Mouse (Mus musculus) heart, embryonic 11.5 days (tissue): ENCODE measurements at regions not wholly inside any gene's neighbourhood (a gene's known extent, or its start where the extent isn't known, plus 50 kb on each side); places are given as distances from the start of the nearest gene placed in this dataset.

ENCODE experiments used
- ATAC-seq: fragments of 200-750 bp; cut with Nextera tagmentation; replicated peaks from 2 replicates; pipeline ENCODE4 v1.8.0; 2017; ENCODE audit warnings: moderate library complexity; ENCODE audit not compliant: insufficient number of reproducible peaks, low FRiP score, low TSS enrichment
- H3K27ac ChIP-seq: fragments of 300-500 bp; sonication (generic); 2 replicates; pipeline ENCODE4 v1.5.1; 2014; ENCODE audit warnings: mild to moderate bottlenecking, low read depth, low read length
- H3K27me3 ChIP-seq: fragments of 300-500 bp; sonication (generic); 2 replicates; pipeline ENCODE4 v1.6.1; 2014; ENCODE audit warnings: mild to moderate bottlenecking, low read length, mixed read lengths; ENCODE audit not compliant: control insufficient read depth, insufficient read depth
- H3K36me3 ChIP-seq: fragments of 300-500 bp; sonication (generic); 2 replicates; pipeline ENCODE4 v1.6.1; 2014; ENCODE audit warnings: mild to moderate bottlenecking, low read length, moderate library complexity, mixed read lengths; ENCODE audit not compliant: control insufficient read depth, insufficient read depth
- H3K4me1 ChIP-seq: fragments of 300-500 bp; sonication (generic); 2 replicates; pipeline ENCODE4 v1.6.1; 2014; ENCODE audit warnings: low read length; ENCODE audit not compliant: control insufficient read depth, insufficient read depth
- H3K4me2 ChIP-seq: fragments of 300-500 bp; sonication (generic); 2 replicates; pipeline ENCODE4 v1.6.1; 2014; ENCODE audit warnings: mild to moderate bottlenecking, moderate library complexity
- H3K4me3 ChIP-seq: fragments of 300-500 bp; sonication (generic); 2 replicates; pipeline ENCODE4 v1.5.1; 2014; ENCODE audit warnings: low read depth, low read length
- H3K9ac ChIP-seq: fragments of 300-500 bp; sonication (generic); 2 replicates; pipeline ENCODE4 v1.6.1; 2014; ENCODE audit warnings: mild to moderate bottlenecking, low read depth, low read length, moderate library complexity
- H3K9me3 ChIP-seq: fragments of 300-500 bp; sonication (generic); replicated peaks from 2 replicates; pipeline ENCODE4 v1.6.1; 2016; ENCODE audit warnings: low read length; ENCODE audit not compliant: control insufficient read depth
- WGBS: fragments of 180-500 bp; shearing (Covaris S2); extraction: QIAGEN DNeasy Blood & Tissue Kit; methylation state at CpG from one replicate; pipeline ENCODE4 v1.1.7; 2014; ENCODE audit not compliant: insufficient replicate concordance; 5-methylcytosine and 5-hydroxymethylcytosine counted together

DNA sequence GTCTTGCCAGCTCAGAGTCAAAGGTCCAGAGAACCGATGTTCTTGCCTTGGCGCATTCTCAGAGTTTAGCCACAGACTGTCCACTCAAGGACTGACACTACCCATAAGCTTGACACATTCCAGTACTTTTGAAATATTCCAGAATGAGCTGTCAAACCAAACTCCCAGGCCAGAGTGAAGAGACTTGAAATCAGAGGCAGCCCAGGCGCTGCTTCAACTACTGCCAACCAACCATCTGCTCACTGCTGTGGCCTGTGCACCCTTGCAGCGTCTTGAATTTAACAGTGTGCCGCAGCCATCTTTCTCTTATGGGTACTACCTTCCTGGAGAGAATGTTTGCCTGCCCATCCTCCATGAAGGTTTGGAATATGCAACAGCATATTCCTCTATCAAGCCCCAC, 642.7 kb upstream of the Intu start:
- Histone ChIP-seq H3K4me3 (no peak overlapping the region), H3K36me3 (no peaks in the 10 kb centered on the region), H3K4me2 (no peak overlapping the region), H3K9ac (no peak overlapping the region), H3K27ac (no peak overlapping the region), H3K27me3 (no peaks in the 10 kb centered on the region), H3K4me1 (no peaks in the 10 kb centered on the region), H3K9me3 (no peaks in the 10 kb centered on the region)
- WGBS, result 61% methylated on average over 5 of the region's 5 CpGs
- ATAC-seq, result no peak

DNA sequence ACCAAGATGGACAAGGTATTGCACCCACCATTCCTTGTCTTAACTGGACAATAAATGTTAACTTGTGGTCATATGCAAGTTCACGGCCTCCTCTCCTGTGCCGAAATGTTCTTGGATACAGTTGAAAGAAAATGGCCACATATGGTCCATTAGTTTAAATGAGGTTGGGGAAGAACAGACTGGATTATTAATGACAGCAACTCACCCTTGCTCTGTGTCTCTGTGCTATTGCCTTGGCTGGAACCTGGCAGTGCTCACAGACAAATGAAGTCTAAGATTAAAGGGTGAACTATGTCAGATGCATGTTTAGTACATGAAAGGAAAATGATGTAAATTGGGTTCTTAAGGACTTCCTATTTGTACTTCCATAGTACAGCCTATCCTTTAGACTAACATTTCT, 641.9 kb upstream of the Intu start:
- Histone ChIP-seq H3K4me1 (no peaks in the 10 kb centered on the region), H3K9ac (no peak overlapping the region), H3K4me2 (no peak overlapping the region), H3K27ac (no peak overlapping the region), H3K36me3 (no peaks in the 10 kb centered on the region), H3K4me3 (no peak overlapping the region), H3K27me3 (no peaks in the 10 kb centered on the region), H3K9me3 (no peaks in the 10 kb centered on the region)
- ATAC-seq, result no peak
- WGBS, result 92% methylated on average over 2 of the region's 2 CpGs

DNA sequence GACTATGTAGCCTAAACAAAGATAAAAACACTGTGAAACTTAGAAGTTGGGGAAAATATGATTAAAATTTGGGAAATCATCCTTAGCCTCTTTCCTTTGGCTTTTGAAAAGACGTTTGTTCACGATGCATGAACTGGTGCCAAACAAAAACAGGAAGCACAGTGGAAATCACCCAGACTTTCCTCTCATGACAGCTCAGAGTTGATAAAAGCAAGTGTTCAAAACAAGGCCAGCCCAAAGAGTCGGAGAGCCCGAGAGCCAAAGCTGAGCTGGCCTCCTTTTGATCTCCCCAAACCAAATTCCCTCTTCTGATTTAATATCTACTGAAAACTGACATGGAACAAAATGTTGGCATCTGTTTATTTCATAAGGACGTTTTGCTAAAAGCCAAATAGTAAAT, 632.1 kb upstream of the Intu start:
- 31% methylated on average over 5 of the region's 5 CpGs for WGBS

DNA sequence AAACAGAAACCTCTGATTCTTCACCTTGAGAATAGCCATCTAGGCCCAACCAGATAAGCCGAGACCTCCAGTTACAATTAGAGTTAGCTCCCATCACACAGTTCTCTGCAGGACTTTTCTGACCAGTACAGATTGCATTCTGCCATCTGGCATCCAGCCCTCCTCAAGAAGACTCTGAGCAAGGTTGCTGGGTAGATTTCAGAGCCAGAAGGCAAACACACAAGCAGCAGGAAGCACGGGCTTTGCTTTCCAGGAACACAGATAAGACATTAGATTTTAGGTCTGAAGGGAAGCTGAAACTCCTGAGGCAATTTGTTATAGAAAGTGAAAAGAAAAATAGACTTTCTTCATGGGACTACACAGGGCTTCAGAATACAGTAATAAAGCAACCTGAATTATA, 630.9 kb upstream of the Intu start:
- H3K4me2 ChIP-seq, result no peak overlapping the region
- ATAC-seq, result no peak
- H3K27me3 ChIP-seq, result no peaks in the 10 kb centered on the region
- no peaks in the 10 kb centered on the region for H3K9me3 ChIP-seq
- H3K36me3 ChIP-seq, result no peaks in the 10 kb centered on the region
- H3K4me1 ChIP-seq, result no peaks in the 10 kb centered on the region
- WGBS, result 48% methylated on average over 2 of the region's 2 CpGs
- no peak overlapping the region for H3K4me3 ChIP-seq
- H3K27ac ChIP-seq, result no peak overlapping the region
- H3K9ac ChIP-seq, result no peak overlapping the region

More for the DNA sequence above, 632.1 kb upstream of the Intu start:
- ATAC-seq, result no peak
- no peaks in the 10 kb centered on the region for H3K36me3 ChIP-seq
- H3K9me3 ChIP-seq, result no peaks in the 10 kb centered on the region
- H3K4me3 ChIP-seq, result no peak overlapping the region
- H3K27ac ChIP-seq, result no peak overlapping the region
- H3K4me2 ChIP-seq, result no peak overlapping the region
- no peak overlapping the region for H3K9ac ChIP-seq
- no peaks in the 10 kb centered on the region for H3K4me1 ChIP-seq
- H3K27me3 ChIP-seq, result no peaks in the 10 kb centered on the region

DNA sequence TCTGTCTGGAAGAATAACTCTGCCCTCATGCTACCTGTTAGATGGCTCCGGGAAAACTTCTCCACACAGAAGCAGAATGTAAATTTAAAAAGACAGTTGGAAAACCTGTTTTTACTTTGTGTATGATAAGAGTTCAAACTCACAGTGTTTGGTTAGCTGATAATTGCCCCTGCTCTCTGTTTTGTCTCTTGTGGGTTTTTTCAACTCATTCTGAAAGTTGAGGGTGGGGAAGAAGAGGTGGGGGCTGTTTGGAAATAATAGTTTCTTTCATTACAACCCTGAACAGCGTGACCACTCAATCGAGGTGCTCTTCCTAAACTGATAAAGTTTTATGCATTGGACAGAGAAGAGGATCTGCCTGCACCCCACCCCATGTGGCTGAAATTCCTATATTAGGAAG, 626.7 kb upstream of the Intu start:
- Histone ChIP-seq H3K4me1 (no peaks in the 10 kb centered on the region), H3K36me3 (no peaks in the 10 kb centered on the region), H3K4me3 (no peak overlapping the region), H3K4me2 (no peak overlapping the region), H3K9me3 (no peaks in the 10 kb centered on the region), H3K9ac (no peak overlapping the region), H3K27ac (no peak overlapping the region), H3K27me3 (no peaks in the 10 kb centered on the region)
- WGBS, result 43% methylated on average over 3 of the region's 3 CpGs
- ATAC-seq, result no peak

DNA sequence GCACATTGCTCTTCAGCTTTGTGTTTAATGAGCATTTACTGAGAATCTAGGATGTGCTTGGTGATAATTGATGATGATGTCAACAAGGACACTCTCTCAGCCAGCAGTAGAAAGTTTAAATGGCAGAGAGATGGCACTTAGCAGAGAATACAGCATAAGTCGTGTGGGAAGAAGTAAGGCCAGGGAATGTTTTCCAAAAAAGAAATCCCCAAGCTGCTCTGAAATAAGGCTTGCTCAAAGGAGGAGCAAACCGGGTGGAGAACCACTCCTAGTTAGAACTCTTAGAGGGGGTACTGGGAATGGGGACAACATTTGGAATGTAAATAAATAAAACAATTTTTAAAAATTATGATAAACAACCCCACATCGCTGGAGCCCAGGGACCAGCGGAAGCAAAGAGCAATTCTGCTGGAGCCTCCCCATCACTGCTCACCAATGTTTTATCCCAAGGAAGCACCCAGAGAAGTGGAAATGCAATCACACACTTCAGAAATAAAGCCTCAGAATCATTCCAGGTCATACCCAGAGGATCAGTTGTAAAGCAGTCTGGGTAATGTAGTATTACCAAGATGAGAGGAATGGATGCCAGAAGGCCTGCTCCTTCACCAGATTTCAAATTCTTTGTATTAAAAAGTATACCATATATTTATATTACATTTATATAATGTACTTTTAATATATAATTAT, 622.3 kb upstream of the Intu start:
- Histone ChIP-seq H3K9ac (no peak overlapping the region), H3K27me3 (no peaks in the 10 kb centered on the region), H3K9me3 (no peaks in the 10 kb centered on the region), H3K36me3 (no peaks in the 10 kb centered on the region), H3K27ac (no peak overlapping the region), H3K4me3 (no peak overlapping the region), H3K4me1 (no peaks in the 10 kb centered on the region), H3K4me2 (no peak overlapping the region)
- ATAC-seq, result no peak
- WGBS, result 81% methylated on average over 4 of the region's 4 CpGs

DNA sequence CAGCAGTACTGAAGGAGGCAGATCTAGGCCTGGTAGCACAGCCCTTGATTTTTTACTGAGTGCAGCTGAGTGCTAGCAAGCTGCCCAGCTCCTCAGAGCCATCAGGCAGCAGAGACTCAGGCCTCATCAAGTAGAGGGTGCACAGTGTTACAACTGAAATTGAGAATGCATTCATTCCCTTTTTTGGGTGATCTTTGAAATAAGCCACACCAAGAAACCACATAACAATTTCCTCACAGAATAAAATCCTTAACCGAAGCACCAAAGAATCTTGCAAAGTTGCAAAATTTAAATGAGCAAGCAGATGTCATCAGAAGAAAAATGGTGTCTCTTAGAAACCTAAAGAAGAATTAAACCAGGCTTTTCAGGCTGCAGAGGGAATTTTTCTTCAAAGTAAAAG, 621.4 kb upstream of the Intu start:
- H3K36me3 ChIP-seq, result no peaks in the 10 kb centered on the region
- no peak for ATAC-seq
- 73% methylated on average over 1 of the region's 1 CpGs for WGBS

DNA sequence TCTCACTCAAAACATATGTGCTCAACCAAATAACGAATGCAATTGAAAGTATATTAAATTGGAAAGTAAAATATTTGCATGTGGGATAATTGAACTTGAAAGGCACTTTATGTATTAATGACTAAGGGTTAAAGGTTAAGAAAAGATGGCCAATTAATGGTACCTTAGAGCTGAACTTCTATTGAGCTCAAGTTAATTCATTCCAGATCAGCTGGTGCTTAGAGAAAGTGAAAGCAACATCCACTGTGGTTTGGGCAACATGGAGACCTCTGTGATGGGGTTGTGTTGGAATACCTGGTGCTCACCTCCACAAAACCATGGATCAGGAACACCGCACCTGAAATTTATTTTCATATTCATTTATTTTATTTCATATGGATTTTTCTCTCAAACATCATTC, 612.5 kb upstream of the Intu start:
- 83% methylated on average over 2 of the region's 2 CpGs for WGBS
- no peak overlapping the region for H3K4me2 ChIP-seq
- H3K9me3 ChIP-seq, result no peaks in the 10 kb centered on the region
- H3K4me3 ChIP-seq, result no peak overlapping the region
- H3K27ac ChIP-seq, result no peak overlapping the region
- no peaks in the 10 kb centered on the region for H3K4me1 ChIP-seq
- H3K9ac ChIP-seq, result no peak overlapping the region
- ATAC-seq, result no peak
- H3K27me3 ChIP-seq, result no peaks in the 10 kb centered on the region
- H3K36me3 ChIP-seq, result no peaks in the 10 kb centered on the region

More for the DNA sequence above, 621.4 kb upstream of the Intu start:
- Histone ChIP-seq H3K9me3 (no peaks in the 10 kb centered on the region), H3K9ac (no peak overlapping the region), H3K4me3 (no peak overlapping the region), H3K27me3 (no peaks in the 10 kb centered on the region), H3K4me1 (no peaks in the 10 kb centered on the region), H3K27ac (no peak overlapping the region), H3K4me2 (no peak overlapping the region)

DNA sequence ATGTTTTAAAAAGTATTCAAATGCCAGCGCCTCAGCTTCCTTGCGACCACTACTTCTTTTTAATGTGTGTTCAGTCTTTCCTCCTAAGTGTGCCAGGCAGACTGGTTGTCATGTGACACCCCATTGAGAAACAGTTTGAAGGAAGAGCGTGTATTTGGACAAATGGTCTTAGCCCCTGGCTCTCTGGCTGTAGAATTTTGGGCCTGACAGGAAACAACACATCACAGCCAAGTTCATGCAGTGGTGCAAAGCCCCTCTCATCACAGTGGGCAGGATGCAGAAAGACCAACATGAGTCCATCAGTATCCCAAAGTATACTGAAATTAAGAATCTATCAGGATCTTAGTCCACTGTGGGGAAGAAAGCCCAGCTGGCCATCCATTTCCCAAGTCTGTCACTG, 605.6 kb upstream of the Intu start:
- Histone ChIP-seq H3K9me3 (no peaks in the 10 kb centered on the region), H3K4me1 (no peaks in the 10 kb centered on the region), H3K27me3 (no peaks in the 10 kb centered on the region), H3K4me3 (no peak overlapping the region), H3K36me3 (no peaks in the 10 kb centered on the region), H3K4me2 (no peak overlapping the region), H3K27ac (no peak overlapping the region), H3K9ac (no peak overlapping the region)
- WGBS, result 73% methylated on average over 3 of the region's 3 CpGs
- no peak for ATAC-seq
